Mouse (Mus musculus) midbrain, embryonic 15.5 days (tissue): ENCODE measurements around the gene Cad. TPM values are rescaled to one million over a fixed set of nuclear protein-coding genes. Genes with fewer than 3 reads are reported as not detected.

Source experiments
- polyA plus RNA-seq: library from polyadenylated mRNA; unstranded; fragments of >200 nt; fragmentation: Nextera tagmentation; extraction: Ambion mirVana; gene quantifications from 2 replicates; pipeline ENCODE4 v1.2.1, GENCODE M21; 2015

The Cad gene
- polyA plus RNA-seq, 1 experiment from 2014 or later: 16.2 TPM

Other genes with a start within 250 kb of the Cad start
- gene Mapre3, start 240.1 kb upstream of the Cad start, polyA plus RNA-seq: 164 and 166 TPM in 2 replicates
- gene Tmem214, start 186.8 kb upstream of the Cad start, polyA plus RNA-seq: 68.8 and 72.7 TPM in 2 replicates
- 25.2 and 32.3 TPM in 2 replicates for gene Agbl5, start 166.1 kb upstream of the Cad start, polyA plus RNA-seq
- 217 and 225 TPM in 2 replicates for gene Ost4, start 147.0 kb upstream of the Cad start, polyA plus RNA-seq
- gene Emilin1, start 141.4 kb upstream of the Cad start, polyA plus RNA-seq: 17.8 and 20.3 TPM in 2 replicates
- 8.0 and 10.4 TPM in 2 replicates for gene Khk, start 133.3 kb upstream of the Cad start, polyA plus RNA-seq
- gene Cgref1, start 109.2 kb upstream of the Cad start, polyA plus RNA-seq: 62.7 and 66.5 TPM in 2 replicates
- 110 and 113 TPM in 2 replicates for gene Preb, start 94.4 kb upstream of the Cad start, polyA plus RNA-seq
- 0.08 TPM in 1 of 2 replicates, not detected in the other for gene Tcf23, start 86.1 kb upstream of the Cad start, polyA plus RNA-seq
- gene Atraid, start 6.5 kb upstream of the Cad start, polyA plus RNA-seq: 161 and 164 TPM in 2 replicates
- 26.9 and 29.1 TPM in 2 replicates for gene Slc5a6, start 5.9 kb upstream of the Cad start, polyA plus RNA-seq
- gene Dnajc5g, start 51.5 kb downstream of the Cad start, polyA plus RNA-seq: not detected in 2 replicates
- gene Slc30a3, start 53.5 kb downstream of the Cad start, polyA plus RNA-seq: 20.4 and 21.5 TPM in 2 replicates
- gene Trim54, start 61.9 kb downstream of the Cad start, polyA plus RNA-seq: not detected in 2 replicates
- not detected in 2 replicates for gene Ucn, start 84.0 kb downstream of the Cad start, polyA plus RNA-seq
- gene Mpv17, start 99.5 kb downstream of the Cad start, polyA plus RNA-seq: 51.5 and 57.8 TPM in 2 replicates
- 1.7 TPM in 2 replicates for gene Gm29609, start 125.1 kb downstream of the Cad start, polyA plus RNA-seq
- gene Gtf3c2, start 125.4 kb downstream of the Cad start, polyA plus RNA-seq: 72.3 and 73.6 TPM in 2 replicates
- 125 and 126 TPM in 2 replicates for gene Snx17, start 138.4 kb downstream of the Cad start, polyA plus RNA-seq
- 85.0 and 92.1 TPM in 2 replicates for gene Eif2b4, start 138.7 kb downstream of the Cad start, polyA plus RNA-seq
- 17.0 and 19.4 TPM in 2 replicates for gene Zfp513, start 147.5 kb downstream of the Cad start, polyA plus RNA-seq
- gene Ppm1g, start 165.9 kb downstream of the Cad start, polyA plus RNA-seq: 191 and 200 TPM in 2 replicates
- gene Nrbp1, start 186.1 kb downstream of the Cad start, polyA plus RNA-seq: 169 and 177 TPM in 2 replicates
- 0.45 and 0.69 TPM in 2 replicates for gene Gm9970, start 186.5 kb downstream of the Cad start, polyA plus RNA-seq
- 2.5 and 3.2 TPM in 2 replicates for gene Krtcap3, start 196.9 kb downstream of the Cad start, polyA plus RNA-seq
- gene Ift172, start 236.3 kb downstream of the Cad start, polyA plus RNA-seq: 34.3 and 36.6 TPM in 2 replicates
- 107 and 113 TPM in 2 replicates for gene Fndc4, start 241.3 kb downstream of the Cad start, polyA plus RNA-seq
- 0.50 and 0.74 TPM in 2 replicates for gene Gckr, start 242.7 kb downstream of the Cad start, polyA plus RNA-seq